Mouse (Mus musculus) brown adipose tissue, adult 24 weeks (tissue): ENCODE data around the gene Atp6v1c2. TPM values are rescaled to one million over a fixed set of nuclear protein-coding genes. Genes with fewer than 3 reads are reported as not detected.

ENCODE experiments used
- H3K27ac ChIP-seq: fragments of 200-500 bp; replicated peaks from 2 replicates; pipeline ENCODE4 v1.5.1; 2012; ENCODE audit warnings: low read depth, mild to moderate bottlenecking, low read length
- H3K4me1 ChIP-seq: fragments of 200-500 bp; 2 replicates; pipeline ENCODE4 v1.6.1; 2012; ENCODE audit warnings: low read length, mixed read lengths; ENCODE audit not compliant: control insufficient read depth, insufficient read depth, insufficient read length
- H3K4me3 ChIP-seq: fragments of 200-500 bp; 2 replicates; pipeline ENCODE4 v1.5.1; 2012; ENCODE audit warnings: low read depth, mild to moderate bottlenecking, low read length, moderate library complexity; ENCODE audit not compliant: insufficient read depth
- polyA plus RNA-seq: library from polyadenylated mRNA; stranded (reverse); fragments of >200 nt; gene quantifications from 2 replicates; pipeline ENCODE4 v1.2.4, GENCODE M21; 2012; ENCODE audit not compliant: missing spikeins, insufficient read depth, insufficient read length

The Atp6v1c2 gene
- polyA plus RNA-seq, 1 experiment = not detected

GRCm38 (mm10) chr12:17253069-17253468 is 76.1 kb downstream of the Atp6v1c2 start:
- Histone ChIP-seq H3K4me3 (no peak overlapping the region), H3K4me1 (no peaks in the 10 kb centered on the region), H3K27ac (no peak overlapping the region)

- no peaks in the 10 kb centered on the region for H3K4me1 ChIP-seq
- no peak overlapping the region for H3K27ac ChIP-seq
- H3K4me3 ChIP-seq = no peak overlapping the region
Observed at GRCm38 (mm10) chr12:17250962-17251361, 78.2 kb downstream of the Atp6v1c2 start.

GRCm38 (mm10) chr12:17242041-17242440 is 87.1 kb downstream of the Atp6v1c2 start:
- Histone ChIP-seq H3K4me1 (no peaks in the 10 kb centered on the region), H3K27ac (no peak overlapping the region), H3K4me3 (no peak overlapping the region)

DNA sequence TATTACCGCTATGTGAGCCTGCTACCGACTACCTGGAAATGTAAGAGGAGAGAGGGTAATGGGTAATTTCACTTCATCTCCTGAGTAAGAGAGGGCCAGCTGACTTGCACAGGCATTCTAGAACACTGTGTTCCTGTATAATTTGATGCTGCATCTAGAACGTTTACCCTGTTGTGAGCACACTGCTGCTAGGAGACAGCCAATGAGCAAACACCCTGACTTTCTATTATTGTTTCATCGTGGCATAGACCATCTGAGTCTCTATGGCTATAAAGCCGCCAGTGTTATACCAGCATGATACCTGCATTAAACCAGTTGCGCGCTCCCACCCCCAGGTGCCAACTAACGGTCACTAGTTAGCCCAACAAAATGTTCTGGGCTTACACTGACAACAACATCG is 87.5 kb downstream of the Atp6v1c2 start:
- Histone ChIP-seq H3K4me1 (no peaks in the 10 kb centered on the region), H3K27ac (no peak overlapping the region), H3K4me3 (no peak overlapping the region)

DNA sequence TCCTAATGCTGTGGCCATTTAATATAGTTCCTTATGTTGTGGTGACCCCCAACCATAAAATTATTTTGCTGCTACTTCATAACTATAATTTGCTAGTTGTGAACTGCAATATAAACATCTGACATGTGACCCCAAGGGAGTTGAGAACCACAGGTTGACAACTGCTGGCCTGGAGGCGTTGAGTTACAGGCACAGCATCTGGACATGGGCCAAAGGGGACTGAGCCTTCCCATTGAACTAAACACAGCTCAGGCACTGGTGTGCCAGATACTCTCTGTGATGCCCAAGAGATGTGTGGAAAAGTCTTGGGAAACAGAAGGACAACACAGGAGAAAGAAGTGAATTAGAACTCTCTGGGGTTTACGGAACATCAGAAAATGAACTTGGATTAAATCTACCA is 88.1 kb downstream of the Atp6v1c2 start:
- H3K4me1 ChIP-seq = no peaks in the 10 kb centered on the region
- H3K27ac ChIP-seq = no peak overlapping the region
- H3K4me3 ChIP-seq = no peak overlapping the region

DNA sequence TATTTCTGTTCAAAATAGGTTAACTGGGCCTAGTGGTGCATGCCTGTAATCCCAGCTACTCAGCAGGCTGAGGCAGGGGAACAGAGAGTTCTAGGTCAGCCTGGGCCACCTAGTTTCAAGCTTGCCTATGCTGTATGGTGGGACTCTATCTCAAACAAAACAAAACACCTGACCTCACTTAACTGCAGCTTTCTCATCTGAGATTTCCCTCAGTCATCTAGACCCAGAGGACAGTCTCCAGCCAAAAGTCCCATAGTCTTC is 89.8 kb downstream of the Atp6v1c2 start:
- Histone ChIP-seq H3K27ac (no peak overlapping the region), H3K4me3 (no peak overlapping the region), H3K4me1 (no peaks in the 10 kb centered on the region)

DNA sequence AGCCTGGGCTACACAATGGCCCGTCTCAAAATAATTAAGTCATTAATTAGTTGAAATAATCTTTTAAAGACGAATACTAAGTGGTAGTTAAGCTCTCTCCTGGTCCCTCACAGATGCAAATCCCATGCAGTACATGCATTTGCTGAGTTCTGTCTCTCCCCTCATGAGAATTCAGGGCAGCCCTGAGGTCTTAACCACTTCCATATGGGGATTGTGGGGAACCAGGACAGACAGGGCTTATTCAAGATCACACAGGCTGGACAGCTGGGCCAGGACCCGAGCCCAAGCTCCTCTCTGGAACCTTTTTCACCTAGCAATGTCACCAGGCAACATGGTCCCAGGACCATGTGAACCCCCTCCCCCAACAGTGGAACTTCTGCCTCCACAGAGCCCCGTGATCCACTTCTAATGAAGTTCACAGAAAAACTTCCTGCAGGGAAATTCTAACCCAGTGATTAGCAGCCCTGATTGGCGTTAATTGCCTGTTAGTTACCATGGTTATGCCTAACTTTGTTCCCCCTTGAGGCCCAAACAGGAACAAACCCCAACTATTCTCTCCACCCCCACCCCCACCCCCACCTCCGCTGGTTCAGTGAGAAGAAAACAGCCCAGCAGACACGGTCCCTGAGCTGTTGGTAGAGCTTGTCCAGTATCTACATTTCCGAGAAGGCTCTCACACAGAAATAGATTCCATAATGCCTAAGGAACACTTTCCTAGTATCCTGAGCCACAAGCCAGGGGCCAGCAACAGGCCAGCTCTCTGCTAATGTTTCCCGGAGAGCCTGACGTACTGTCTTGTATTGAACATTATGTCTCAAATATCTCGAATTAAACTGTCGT is 90.4 kb downstream of the Atp6v1c2 start:
- Histone ChIP-seq H3K4me1 (no peaks in the 10 kb centered on the region), H3K27ac (no peak overlapping the region), H3K4me3 (no peak overlapping the region)

GRCm38 (mm10) chr12:17235535-17236313 is 93.4 kb downstream of the Atp6v1c2 start:
- Histone ChIP-seq H3K27ac (no peak overlapping the region), H3K4me1 (no peaks in the 10 kb centered on the region), H3K4me3 (no peak overlapping the region)

Other genes starting within 250 kb of the Atp6v1c2 start
- not detected in 2 replicates for gene Kcnf1, start 152.5 kb downstream of the Atp6v1c2 start, polyA plus RNA-seq
- gene Pdia6, start 62.8 kb downstream of the Atp6v1c2 start, polyA plus RNA-seq = 65.9 and 83.5 TPM in 2 replicates
- 6.0 and 6.4 TPM in 2 replicates for gene Nol10, start 19.1 kb upstream of the Atp6v1c2 start, polyA plus RNA-seq
- gene Odc1, start 215.4 kb upstream of the Atp6v1c2 start, polyA plus RNA-seq = 57.3 and 69.4 TPM in 2 replicates